Mouse (Mus musculus): ENCODE measurements around the gene Gmppa. TPM values are rescaled to one million over a fixed set of nuclear protein-coding genes. Genes with fewer than 3 reads are reported as not detected.

Gmppa gene
- polyA plus RNA-seq, 1 experiment from 2014 or later, result 121 TPM

DNA sequence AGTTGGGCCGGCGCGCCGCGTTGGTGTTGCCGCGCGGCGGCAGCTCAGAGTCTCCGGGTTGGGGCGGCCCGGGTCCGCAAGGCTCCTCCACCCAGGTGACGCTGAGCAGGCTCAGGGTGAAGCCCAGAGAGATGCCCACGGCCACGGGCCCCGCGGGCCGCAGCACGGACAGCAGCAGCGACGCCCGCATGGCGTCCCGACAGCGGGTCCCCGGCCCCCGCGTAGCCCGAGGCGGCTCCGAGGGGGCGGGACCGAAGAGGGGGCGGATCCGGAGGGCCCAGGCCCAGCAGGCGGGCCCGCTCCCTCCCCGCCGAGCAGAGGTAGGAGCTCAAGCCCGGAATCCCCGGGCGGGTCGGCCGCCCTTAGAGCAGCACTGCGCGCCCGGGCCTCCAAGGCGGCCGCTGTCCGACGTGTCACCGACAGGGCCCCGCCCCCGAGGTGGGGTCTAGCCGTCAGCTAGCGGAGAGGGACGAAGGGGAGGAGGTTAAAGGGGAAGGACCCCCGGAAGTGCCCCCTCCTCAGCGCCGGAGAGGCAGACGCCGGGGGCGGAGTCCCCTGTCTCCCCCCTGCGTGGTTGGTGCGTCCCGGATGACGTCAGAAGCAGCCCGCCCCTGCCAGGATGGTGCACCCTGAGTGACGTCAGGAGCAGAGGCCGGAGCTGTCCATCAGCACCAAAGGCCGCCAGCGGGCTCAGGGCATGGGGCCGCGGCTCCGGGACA is 43.3 kb downstream of the Gmppa start, which contains the start of the genes Chpf and Tmem198:
TSS of gene Chpf (minus strand) at position 392 of the 719 bp plus-strand sequence.
TSS of gene Tmem198 (plus strand) at position 617 of the 719 bp plus-strand sequence.
- TF ChIP-seq CTCF (IDR thresholded peaks at IDR 0.05; ENCODE audit: low read depth), result peak; percentile 20; the same call in 1 of the 2 replicates
- peak; percentile 86 for ATAC-seq
- Histone ChIP-seq H3K27ac (ENCODE audit: low read depth, low read length) (peak within 1 kb of the TSS; percentile 80), H3K27me3 (replicated peaks; ENCODE audit: control insufficient read depth, insufficient read depth, low read length) (peaks cover 11% of the 10 kb centered on the region; the same call in 1 of the 2 replicates), H3K4me2 (replicated peaks; ENCODE audit: low read depth) (peak within 1 kb of the TSS; percentile 97), H3K36me3 (ENCODE audit: control insufficient read depth, insufficient read depth) (peaks cover 27% of the 10 kb centered on the region; the same call in 1 of the 2 replicates), H3K9ac (ENCODE audit: low read depth, low read length) (peak within 1 kb of the TSS; percentile 67), H3K4me1 (replicated peaks; ENCODE audit: control insufficient read depth, insufficient read depth, low read length) (no peaks in the 10 kb centered on the region), H3K4me3 (ENCODE audit: low read depth, low read length) (peak within 1 kb of the TSS; percentile 74), H3K9me3 (ENCODE audit: control insufficient read depth) (no peaks in the 10 kb centered on the region)
- 0% methylated on average over 70 of the region's 76 CpGs for WGBS

DNA sequence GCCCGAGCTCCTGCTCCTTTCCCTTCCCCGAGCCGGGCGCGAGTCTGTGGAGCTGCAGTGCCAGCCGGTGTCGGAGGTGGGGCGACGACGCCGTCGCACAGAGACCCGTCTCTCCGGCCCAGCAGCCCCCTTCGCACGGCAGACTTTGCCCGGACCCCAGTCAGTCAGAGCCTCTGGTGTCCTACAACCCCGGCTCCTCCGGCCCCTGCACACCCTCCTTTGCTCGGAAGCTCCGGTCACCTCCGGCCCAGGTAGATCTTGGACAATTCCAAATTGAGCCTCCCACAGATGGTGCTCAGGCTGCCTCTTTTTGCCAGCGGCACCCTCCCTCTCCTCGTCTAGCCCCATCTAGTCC is 43.9 kb downstream of the Gmppa start:
- TF ChIP-seq CTCF (IDR thresholded peaks at IDR 0.05; ENCODE audit: low read depth), result peak; percentile 0; the same call in 1 of the 2 replicates
- H3K27ac ChIP-seq (ENCODE audit: low read depth, low read length), result no peak overlapping the region
- peaks cover 15% of the 10 kb centered on the region; the same call in 1 of the 2 replicates for H3K27me3 ChIP-seq (replicated peaks; ENCODE audit: control insufficient read depth, insufficient read depth, low read length)
- peak overlapping the region; percentile 74 for H3K4me3 ChIP-seq (ENCODE audit: low read depth, low read length)
- H3K4me1 ChIP-seq (replicated peaks; ENCODE audit: control insufficient read depth, insufficient read depth, low read length), result no peaks in the 10 kb centered on the region
- no peak for ATAC-seq
- peak overlapping the region; percentile 97 for H3K4me2 ChIP-seq (replicated peaks; ENCODE audit: low read depth)
- no peaks in the 10 kb centered on the region for H3K9me3 ChIP-seq (ENCODE audit: control insufficient read depth)
- peaks cover 21% of the 10 kb centered on the region; the same call in 1 of the 2 replicates for H3K36me3 ChIP-seq (ENCODE audit: control insufficient read depth, insufficient read depth)
- WGBS, result 2% methylated on average over 20 of the region's 24 CpGs
- H3K9ac ChIP-seq (ENCODE audit: low read depth, low read length), result no peak overlapping the region

DNA sequence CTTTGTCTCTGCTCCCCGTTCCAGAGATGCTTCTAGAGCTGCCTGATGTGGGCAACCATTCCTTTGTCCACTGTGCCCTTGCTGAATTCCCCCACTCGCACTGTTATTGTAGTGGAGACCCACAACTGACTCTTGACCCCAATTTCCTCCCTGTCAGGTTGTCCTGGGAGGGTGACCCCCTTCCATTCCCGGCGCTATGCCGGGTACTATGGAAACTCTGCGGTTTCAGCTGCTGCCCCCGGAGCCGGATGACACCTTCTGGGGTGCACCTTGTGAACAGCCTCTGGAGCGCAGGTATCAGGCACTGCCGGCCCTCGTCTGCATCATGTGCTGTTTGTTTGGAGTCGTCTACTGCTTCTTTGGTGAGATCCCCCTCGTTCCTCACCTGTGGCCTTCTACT is 44.3 kb downstream of the Gmppa start:
- no peak overlapping the region for H3K27ac ChIP-seq (ENCODE audit: low read depth, low read length)
- WGBS, result 22% methylated on average over 13 of the region's 13 CpGs
- H3K9me3 ChIP-seq (ENCODE audit: control insufficient read depth), result no peaks in the 10 kb centered on the region
- peaks cover 17% of the 10 kb centered on the region; the same call in 1 of the 2 replicates for H3K36me3 ChIP-seq (ENCODE audit: control insufficient read depth, insufficient read depth)
- no peaks in the 10 kb centered on the region for H3K4me1 ChIP-seq (replicated peaks; ENCODE audit: control insufficient read depth, insufficient read depth, low read length)
- peak overlapping the region; percentile 97; the same call in 1 of the 2 replicates for H3K4me2 ChIP-seq (replicated peaks; ENCODE audit: low read depth)
- peaks cover 15% of the 10 kb centered on the region; the same call in 1 of the 2 replicates for H3K27me3 ChIP-seq (replicated peaks; ENCODE audit: control insufficient read depth, insufficient read depth, low read length)
- ATAC-seq, result no peak
- no peak overlapping the region for H3K9ac ChIP-seq (ENCODE audit: low read depth, low read length)
- H3K4me3 ChIP-seq (ENCODE audit: low read depth, low read length), result peak overlapping the region; percentile 74
- no peak for TF ChIP-seq CTCF (IDR thresholded peaks at IDR 0.05; ENCODE audit: low read depth)

GRCm38 (mm10) chr1:75480735-75481134 is 45.0 kb downstream of the Gmppa start:
- no peak overlapping the region for H3K4me2 ChIP-seq (replicated peaks; ENCODE audit: low read depth)
- H3K9me3 ChIP-seq (ENCODE audit: control insufficient read depth), result no peaks in the 10 kb centered on the region
- WGBS, result 85% methylated on average over 7 of the region's 7 CpGs
- H3K27me3 ChIP-seq (replicated peaks; ENCODE audit: control insufficient read depth, insufficient read depth, low read length), result peaks cover 18% of the 10 kb centered on the region; the same call in 1 of the 2 replicates
- no peak for TF ChIP-seq CTCF (IDR thresholded peaks at IDR 0.05; ENCODE audit: low read depth)
- ATAC-seq, result no peak
- H3K9ac ChIP-seq (ENCODE audit: low read depth, low read length), result no peak overlapping the region
- H3K4me1 ChIP-seq (replicated peaks; ENCODE audit: control insufficient read depth, insufficient read depth, low read length), result no peaks in the 10 kb centered on the region
- no peak overlapping the region for H3K4me3 ChIP-seq (ENCODE audit: low read depth, low read length)
- peaks cover 10% of the 10 kb centered on the region; the same call in 1 of the 2 replicates for H3K36me3 ChIP-seq (ENCODE audit: control insufficient read depth, insufficient read depth)
- H3K27ac ChIP-seq (ENCODE audit: low read depth, low read length), result no peak overlapping the region

- ATAC-seq, result no peak
- H3K4me3 ChIP-seq (ENCODE audit: low read depth, low read length), result peak overlapping the region; percentile 43; the same call in 1 of the 2 replicates
- H3K9ac ChIP-seq (ENCODE audit: low read depth, low read length), result no peak overlapping the region
- 0 out of 2 replicates have a peak, but pooled peaks have one; percentile 10 for TF ChIP-seq CTCF (IDR thresholded peaks at IDR 0.05; ENCODE audit: low read depth)
- H3K4me1 ChIP-seq (replicated peaks; ENCODE audit: control insufficient read depth, insufficient read depth, low read length), result 0 out of 2 replicates have a peak, but pooled peaks cover 5% of the 10 kb centered on the region
- H3K27me3 ChIP-seq (replicated peaks; ENCODE audit: control insufficient read depth, insufficient read depth, low read length), result peaks cover 21% of the 10 kb centered on the region
- WGBS, result 17% methylated on average over 24 of the region's 24 CpGs
- H3K4me2 ChIP-seq (replicated peaks; ENCODE audit: low read depth), result peak overlapping the region; percentile 79
- H3K36me3 ChIP-seq (ENCODE audit: control insufficient read depth, insufficient read depth), result peaks cover 14% of the 10 kb centered on the region
- H3K27ac ChIP-seq (ENCODE audit: low read depth, low read length), result no peak overlapping the region
- no peaks in the 10 kb centered on the region for H3K9me3 ChIP-seq (ENCODE audit: control insufficient read depth)
These were observed 50.8 kb downstream of the Gmppa start for GRCm38 (mm10) chr1:75486561-75486960.

- Histone ChIP-seq H3K36me3 (ENCODE audit: control insufficient read depth, insufficient read depth) (peaks cover 14% of the 10 kb centered on the region), H3K4me1 (replicated peaks; ENCODE audit: control insufficient read depth, insufficient read depth, low read length) (0 out of 2 replicates have a peak, but pooled peaks cover 5% of the 10 kb centered on the region), H3K27me3 (replicated peaks; ENCODE audit: control insufficient read depth, insufficient read depth, low read length) (peaks cover 21% of the 10 kb centered on the region), H3K9me3 (ENCODE audit: control insufficient read depth) (no peaks in the 10 kb centered on the region), H3K4me2 (replicated peaks; ENCODE audit: low read depth) (peak overlapping the region; percentile 79), H3K27ac (ENCODE audit: low read depth, low read length) (no peak overlapping the region), H3K9ac (ENCODE audit: low read depth, low read length) (no peak overlapping the region), H3K4me3 (ENCODE audit: low read depth, low read length) (peak overlapping the region; percentile 43)
- ATAC-seq, result no peak
- 2% methylated on average over 13 of the region's 13 CpGs for WGBS
- TF ChIP-seq CTCF (IDR thresholded peaks at IDR 0.05; ENCODE audit: low read depth), result no peak
These were observed 51.3 kb downstream of the Gmppa start for GRCm38 (mm10) chr1:75487040-75487404.

Measured in intestine, postnatal 0 days (tissue).